Mouse (Mus musculus): Measurements from ENCODE around the gene Tbc1d22b. TPM values are rescaled to one million over a fixed set of nuclear protein-coding genes. Genes with fewer than 3 reads are reported as not detected.

Tbc1d22b gene
- total RNA-seq, 2 experiments from 2014 or later = 8.0 to 8.2 TPM

DNA sequence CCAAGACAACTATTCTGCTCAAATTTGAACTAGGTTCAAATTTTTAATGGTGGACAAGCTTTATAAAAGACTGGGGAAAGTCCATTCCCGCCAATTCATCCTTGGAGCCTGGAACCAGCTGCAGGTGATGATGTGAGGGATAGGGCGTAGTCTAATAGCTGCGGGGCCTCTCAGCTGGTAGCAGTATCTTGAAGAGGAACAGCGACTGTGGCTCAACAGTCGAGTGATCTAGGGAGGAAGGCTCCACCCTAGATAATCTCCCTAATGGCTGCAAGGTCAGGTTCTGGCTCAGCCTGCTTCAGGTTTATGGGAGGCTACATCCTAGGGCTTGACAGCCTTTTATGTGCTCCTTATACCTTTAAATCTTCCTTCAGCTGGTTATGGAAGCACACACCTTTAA is 80.0 kb downstream of the Tbc1d22b start:
- intact Hi-C loops (cut with DNase I; ENCODE audit: low total_unique reads) = no loop called here
- DNase-seq = no peak

DNA sequence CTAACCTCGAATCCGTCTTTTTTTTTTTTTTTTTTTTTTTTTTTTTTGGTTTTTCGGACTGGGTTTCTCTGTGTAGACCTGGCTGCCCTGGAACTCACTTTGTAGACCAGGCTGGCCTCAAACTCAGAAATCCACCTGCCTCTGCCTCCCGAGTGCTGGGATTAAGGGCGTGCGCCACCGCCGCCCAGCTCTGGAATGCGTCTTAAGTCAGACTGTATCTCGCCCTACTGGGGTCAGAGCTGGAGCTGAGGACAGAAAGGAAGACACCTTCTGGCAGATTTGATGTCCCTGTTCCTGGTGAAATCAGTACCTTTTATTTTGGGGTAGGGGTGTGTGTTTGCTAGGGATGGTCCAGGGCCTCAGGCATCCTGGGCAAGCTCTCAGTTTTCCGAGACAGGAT is 82.7 kb downstream of the Tbc1d22b start:
- intact Hi-C loops (cut with DNase I; ENCODE audit: low total_unique reads) = no loop called here
- no peak for DNase-seq

DNA sequence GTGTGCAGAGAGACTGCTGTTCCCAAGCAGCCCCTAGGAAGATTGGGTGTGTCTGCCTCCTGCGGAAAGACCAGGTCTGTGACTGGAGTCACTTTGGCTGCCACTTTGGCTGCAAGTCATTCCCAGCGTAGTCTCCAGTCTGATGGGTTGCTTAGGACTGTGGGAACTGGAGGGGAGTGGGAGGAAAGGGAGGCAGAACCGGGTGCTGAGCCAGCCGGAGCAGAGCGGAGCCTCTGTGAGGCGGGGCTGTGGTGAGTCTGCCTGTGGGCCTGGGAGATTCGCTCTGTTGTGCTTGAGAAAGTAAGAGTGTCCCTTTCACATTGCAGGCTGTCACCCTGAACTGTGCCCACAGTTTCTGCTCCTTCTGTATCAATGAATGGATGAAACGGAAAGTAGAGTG is 85.9 kb downstream of the Tbc1d22b start:
- intact Hi-C loops (cut with DNase I; ENCODE audit: low total_unique reads) = no loop called here

DNA sequence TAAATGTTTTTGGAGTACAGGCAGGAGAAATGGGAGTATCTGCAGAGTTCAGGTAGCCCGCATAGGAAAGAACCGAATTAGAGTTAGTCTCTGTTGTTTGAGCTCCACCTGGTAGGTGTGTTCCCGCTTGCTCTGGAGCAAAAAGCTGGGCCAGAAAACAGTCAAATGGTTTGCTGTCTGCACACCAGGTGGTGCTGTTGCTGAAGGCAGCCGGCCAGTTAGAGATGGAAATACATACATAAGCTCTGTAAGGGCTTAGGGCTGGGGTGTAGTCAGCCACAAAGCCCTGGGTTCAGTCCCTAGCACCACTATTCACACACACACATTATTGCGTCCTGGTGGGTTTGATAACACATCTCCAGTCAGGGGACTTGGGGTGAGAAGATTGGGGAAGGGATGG is 86.5 kb downstream of the Tbc1d22b start:
- DNase-seq = no peak

More for the DNA sequence above, 85.9 kb downstream of the Tbc1d22b start:
- no peak for DNase-seq

GRCm38 (mm10) chr17:29637377-29637776 is 87.8 kb downstream of the Tbc1d22b start:
- intact Hi-C loops (cut with DNase I; ENCODE audit: low total_unique reads) = no loop called here
- DNase-seq = no peak

More for the DNA sequence above, 86.5 kb downstream of the Tbc1d22b start:
- intact Hi-C loops (cut with DNase I; ENCODE audit: low total_unique reads) = no loop called here

GRCm38 (mm10) chr17:29637895-29638294 is 88.3 kb downstream of the Tbc1d22b start:
- peak; percentile 11 for DNase-seq
- intact Hi-C loops (cut with DNase I; ENCODE audit: low total_unique reads) = no loop called here

- intact Hi-C loops (cut with DNase I; ENCODE audit: low total_unique reads) = no loop called here
- no peak for DNase-seq
These were observed 91.4 kb downstream of the Tbc1d22b start for GRCm38 (mm10) chr17:29640971-29641370.

DNA sequence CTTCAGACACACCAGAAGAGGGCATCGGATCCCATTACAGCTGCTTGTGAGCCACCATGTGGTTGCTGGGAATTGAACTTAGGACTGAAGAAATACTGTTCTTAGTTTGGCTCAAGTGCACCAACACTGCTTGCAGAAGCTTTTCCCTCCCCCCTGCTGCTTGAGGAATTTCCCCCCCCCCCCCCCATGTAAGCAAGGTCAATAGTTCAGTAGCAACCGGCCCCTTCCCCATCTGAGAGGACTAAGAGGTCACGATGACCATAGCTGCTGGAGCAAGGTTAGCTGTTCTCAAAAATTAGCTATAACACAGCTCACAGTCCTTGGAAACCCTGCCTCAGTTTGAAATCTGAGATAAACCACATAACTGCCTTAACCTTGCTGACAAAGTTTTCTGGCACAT is 92.6 kb downstream of the Tbc1d22b start:
- intact Hi-C loops (cut with DNase I; ENCODE audit: low total_unique reads) = no loop called here
- no peak for DNase-seq

Small RNAs within 50 kb of the gene (microRNA-seq; reads per million reads assigned to microRNA genes)
- 0 reads per million in 2 experiments for gene Mir7667

Other genes starting within 250 kb of the Tbc1d22b start
- gene Pi16, start 232.1 kb upstream of the Tbc1d22b start, total RNA-seq (2021) = 10 to 100 TPM; 25.4 to 37.9 TPM
- 100 to 1,000 TPM; 141 to 160 TPM for gene Mtch1, start 201.9 kb upstream of the Tbc1d22b start, total RNA-seq (2021)
- 1 to 10 TPM; 1.6 to 1.8 TPM for gene Fgd2, start 188.9 kb upstream of the Tbc1d22b start, total RNA-seq (2021)
- 10 to 100 TPM; 17.6 to 18.2 TPM for gene Pim1, start 59.0 kb upstream of the Tbc1d22b start, total RNA-seq (2021)
- not detected for gene Gm17657, start 147 bp upstream of the Tbc1d22b start, total RNA-seq (2021)
- gene Tmem217, start 2.6 kb downstream of the Tbc1d22b start, total RNA-seq (2021) = not detected
- 10 to 100 TPM; 19.8 to 25.6 TPM for gene Rnf8, start 65.0 kb downstream of the Tbc1d22b start, total RNA-seq (2021)
- gene Gm28043, start 65.1 kb downstream of the Tbc1d22b start, total RNA-seq (2021) = under 1 TPM; 0.68 to 0.86 TPM
- gene Cmtr1, start 110.8 kb downstream of the Tbc1d22b start, total RNA-seq (2021) = 10 to 100 TPM; 36.7 to 38.8 TPM
- 1 to 10 TPM; 5.5 to 6.2 TPM for gene Ccdc167, start 167.3 kb downstream of the Tbc1d22b start, total RNA-seq (2021)